Mouse (Mus musculus) adrenal gland, adult (tissue): ENCODE data around the gene Trim15.

Experiments used
- DNase-seq, 2 experiments: peaks; one replicate each; pipeline ENCODE4 v3.0.0; 2022 to 2023; ENCODE audit warnings: low spot score in 1 of 2; ENCODE audit not compliant: inconsistent age in 2 of 2

The Trim15 gene

DNA sequence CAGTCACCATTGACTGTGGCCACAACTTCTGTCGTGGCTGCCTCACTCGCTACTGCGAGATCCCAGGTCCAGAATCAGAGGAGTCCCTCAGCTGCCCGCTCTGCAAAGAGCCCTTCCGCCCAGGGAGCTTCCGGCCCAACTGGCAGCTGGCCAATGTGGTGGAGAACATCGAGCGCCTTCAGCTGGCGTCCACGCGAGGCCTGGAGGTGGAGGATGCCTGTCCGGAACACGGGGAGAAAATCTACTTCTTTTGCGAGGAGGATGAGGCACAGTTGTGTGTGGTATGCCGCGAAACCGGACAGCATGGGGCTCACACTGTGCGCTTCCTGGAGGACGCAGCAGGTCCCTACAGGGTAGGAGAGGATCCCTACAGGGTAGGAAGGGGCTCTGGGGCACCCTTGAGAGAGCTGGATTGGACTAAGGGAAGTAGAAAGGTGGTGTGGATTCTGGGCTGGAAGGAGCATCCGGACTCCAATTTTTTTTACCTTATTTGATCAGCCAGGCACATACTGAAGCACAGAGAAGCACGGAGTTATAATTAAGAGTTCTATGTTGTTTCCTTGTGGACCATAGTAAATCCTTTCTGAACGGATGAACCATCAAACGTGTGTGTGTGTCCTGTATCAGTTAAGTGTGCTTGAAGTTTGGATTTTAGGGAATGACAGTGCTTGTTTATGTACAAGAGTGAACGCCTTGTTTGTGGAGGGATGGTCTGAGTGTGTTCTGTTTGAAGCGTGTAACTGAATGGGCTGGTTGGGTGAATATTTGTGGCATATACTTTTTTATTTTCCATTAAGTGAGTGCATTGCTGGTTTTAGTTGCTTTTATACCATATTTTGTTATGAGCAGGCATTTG is 3.2 kb upstream of the Trim15 start:
- no peak for DNase-seq

DNA sequence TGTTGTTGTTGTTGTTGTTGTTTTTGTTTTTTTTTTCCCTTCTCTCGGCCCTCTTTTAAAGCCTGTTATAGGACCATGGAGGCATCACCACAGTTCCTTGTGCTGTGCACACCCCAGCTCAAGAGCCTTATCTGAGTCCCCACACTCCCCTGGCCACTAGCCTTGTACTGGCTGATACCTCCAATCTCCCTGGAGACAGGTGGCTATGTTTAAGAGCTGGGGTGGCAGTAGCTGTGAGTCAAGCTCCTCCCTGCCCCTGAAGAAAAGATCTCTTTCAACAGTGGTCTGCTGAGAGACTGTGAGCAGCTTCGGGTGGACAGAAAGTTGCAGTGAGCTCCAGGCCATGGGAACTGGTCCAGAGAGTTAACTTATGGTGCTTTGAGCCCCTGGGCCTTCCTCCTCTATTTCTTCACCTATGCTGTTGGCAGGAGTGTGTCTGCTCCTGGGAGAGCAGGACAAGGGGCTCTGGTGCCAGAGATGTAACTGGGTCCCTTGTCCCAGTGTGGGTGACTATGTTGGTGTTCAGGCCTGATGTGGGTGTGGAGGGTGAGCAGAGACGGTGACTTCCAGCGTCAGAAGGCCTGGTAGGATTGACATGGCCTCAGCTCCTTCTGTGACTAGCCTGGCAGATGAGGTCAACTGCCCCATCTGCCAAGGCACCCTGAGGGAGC is 2.4 kb upstream of the Trim15 start, which contains the start of gene Trim10:
Trim10 (plus strand) TSS at position 291 of the 671 bp plus-strand sequence.
- DNase-seq = no peak

DNA sequence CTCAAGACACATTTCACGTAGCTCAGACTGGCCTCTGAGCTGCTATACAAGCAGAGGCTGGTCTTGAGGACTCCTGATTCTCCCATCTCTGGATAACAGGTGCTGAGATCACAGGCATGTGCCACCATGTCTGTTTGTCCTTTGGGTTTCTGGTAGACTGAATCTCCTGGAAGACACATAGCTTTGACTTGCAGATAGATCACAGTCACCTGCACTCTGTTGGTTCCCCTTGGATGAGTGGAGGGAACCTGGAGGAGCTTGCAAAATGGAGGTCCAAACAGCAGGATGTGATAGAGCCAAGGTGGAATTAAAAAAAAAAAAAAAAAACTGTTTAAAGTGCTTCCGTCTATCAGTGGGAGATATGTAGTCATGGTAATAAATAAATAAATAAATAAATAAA is 1.8 kb upstream of the Trim15 start:
- no peak for DNase-seq

DNA sequence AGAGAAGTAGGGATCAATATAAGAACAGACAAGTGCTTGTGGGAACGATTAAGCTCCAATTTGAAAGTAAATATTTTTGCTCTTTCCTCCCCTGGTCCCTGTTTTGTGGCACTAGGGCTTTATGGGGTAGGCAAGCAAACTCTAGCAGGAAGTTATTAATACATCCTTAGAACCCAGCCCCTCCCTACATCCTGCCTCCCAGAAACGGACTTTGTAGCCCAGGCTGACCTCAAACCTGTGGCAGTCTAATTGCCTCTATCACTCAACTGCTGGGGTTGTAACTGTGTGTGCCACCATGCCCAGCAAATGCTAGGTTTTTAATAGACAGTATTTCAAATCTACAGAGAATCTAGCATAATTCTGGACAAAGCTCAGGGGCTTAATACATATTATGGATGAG is 5.3 kb downstream of the Trim15 start:
- DNase-seq = no peak

DNA sequence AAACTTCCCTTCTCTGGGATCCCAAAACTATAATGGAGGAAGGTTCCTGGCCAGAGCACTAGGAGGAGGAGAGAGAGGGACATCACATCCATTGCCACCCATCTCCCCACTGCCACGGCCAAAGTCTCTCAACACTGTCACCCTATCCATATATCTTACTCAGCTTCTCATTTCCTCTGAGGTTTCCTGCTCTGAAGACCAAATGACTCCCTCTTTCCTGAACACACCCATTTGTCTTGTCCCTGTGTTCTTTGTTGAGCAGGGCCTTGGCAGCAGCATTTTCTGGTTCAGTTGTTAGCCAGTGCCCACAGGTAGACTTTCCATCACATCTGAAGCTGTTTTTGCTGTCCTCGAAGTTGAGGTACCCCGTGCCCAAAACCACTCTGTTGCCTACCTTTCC is 8.8 kb downstream of the Trim15 start:
- no peak for DNase-seq

DNA sequence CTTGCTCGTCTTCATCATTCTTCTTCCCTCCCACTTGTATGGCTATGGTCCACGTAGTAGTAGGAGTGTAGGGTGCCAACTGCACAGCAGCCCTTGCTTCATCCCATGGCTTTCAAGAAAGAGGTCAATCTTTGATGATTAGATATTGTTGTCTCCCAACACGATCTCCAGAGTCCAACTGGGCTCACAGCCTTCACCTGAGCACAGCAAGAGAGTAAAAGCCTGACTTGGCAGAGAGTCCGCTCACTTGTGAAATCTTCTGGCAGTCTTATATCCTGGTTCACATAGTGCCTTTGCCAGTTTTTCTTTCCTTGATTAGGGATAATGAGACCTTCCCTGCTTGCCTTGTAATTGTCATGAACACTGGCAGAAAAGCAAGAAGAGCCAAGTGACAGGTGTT is 10.8 kb downstream of the Trim15 start:
- DNase-seq = no peak

DNA sequence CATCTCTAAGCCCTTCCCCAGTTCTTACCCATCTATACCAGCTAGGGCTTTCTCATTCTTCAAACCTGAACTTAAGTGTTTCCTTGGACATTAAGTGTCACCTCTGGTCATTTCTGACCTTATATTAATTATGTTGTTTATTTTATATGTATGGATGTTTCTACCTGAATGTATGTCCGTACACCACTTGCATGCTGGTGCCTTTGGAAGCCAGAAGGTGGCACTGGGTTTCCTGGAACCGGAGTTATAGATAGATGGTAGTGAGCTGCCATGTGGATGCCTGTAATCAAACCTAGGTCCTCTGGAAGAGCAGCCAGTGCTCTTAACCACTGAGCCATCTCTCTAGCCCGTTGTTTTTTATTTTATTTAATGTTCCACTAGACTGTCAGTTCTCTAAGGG is 11.5 kb downstream of the Trim15 start:
- no peak for DNase-seq

DNA sequence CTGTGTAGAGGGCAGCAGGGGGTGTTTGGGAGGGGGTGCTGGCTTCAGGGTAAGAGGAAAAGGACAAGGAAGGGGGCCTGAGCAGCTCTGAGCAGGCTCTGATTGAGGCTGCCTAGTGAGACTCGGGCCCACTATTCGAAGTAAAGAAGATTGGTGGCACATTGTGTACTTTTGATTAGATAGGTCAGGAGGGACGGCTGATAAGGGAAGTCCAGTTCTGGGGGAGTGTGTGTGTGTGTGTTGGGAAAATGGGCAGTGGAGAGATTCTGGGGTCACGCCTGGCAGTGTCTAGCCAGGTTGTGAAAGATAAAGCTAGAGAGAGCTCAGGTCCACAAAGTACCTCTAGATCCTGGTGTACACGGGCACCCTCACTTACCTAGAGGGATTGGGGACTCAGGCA is 15.4 kb downstream of the Trim15 start:
- no peak for DNase-seq

DNA sequence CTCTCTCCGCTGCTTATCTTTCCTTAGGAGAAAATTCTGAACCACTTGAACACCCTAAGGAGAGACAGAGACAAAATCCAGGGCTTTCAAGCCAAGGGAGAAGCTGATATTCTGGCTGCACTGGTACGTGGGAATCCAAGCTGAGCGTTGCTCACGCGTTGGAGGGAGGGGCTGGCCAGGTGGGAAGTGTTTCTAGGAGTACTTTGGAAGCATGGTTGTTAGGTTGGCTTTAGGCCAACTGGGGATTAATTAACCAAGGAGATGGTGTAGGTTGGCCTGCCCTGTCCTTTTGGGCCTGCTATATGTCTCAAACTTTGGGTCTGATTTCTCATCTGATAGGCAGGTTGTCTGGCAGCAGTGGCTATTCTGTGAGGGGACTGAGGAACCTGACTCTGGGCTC is 15.8 kb downstream of the Trim15 start:
- no peak for DNase-seq

DNA sequence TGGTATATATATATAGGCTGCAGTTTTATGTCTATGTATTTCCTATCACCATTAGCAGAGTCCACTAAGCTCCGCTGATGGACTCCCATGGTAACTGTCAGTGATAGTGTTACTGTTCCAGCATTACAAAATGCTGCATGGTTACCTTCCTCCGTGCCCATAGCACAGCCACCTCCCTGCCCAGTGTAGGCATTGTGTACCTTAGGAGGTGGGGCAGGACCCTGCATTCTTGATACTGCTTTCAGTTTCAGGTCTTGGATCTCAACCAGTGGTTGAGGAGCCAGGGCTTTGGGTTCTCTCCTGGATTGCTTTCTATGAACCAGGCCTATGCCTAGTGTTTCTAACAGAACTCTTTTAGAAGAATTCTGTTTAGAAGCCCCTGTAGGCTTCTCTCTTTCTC is 17.0 kb downstream of the Trim15 start:
- no peak for DNase-seq

DNA sequence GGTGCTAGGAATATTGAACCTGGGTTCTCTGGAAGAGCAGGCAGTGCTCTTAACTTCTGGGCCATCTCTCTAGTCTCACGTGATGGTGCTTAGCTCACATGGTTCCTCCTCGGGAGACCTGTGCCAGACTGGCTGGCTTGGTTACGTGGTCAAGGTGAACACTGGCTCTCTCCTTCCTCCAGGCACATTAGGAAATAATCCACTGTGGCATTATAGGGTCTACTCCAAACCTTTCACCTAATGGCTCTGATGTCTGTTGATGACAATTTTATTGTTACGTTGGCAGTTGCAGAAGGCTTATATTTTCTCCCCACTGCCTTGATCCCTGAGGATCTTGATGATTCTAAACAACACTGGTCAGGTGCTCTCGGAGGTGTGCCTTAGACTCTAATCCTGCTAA is 18.1 kb downstream of the Trim15 start:
- DNase-seq = no peak

DNA sequence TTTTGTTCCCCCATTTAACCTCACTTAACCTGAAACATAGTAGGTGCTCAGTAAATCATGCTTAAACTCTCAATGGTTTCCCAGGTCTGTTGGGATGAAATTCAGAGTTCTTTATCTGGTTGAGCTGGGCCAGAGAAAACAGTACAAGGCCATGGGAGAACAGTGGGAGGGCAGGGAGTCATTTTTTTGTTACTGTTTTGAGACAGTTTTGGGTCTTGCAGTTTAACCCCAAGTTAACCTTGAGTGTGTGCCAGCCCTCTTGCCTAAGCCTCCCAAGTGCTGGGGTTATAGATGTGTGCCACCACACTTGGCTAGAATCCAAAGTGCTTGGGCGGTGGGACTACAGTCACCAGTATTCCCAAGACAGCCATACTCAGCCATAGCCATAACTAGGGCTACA is 22.3 kb downstream of the Trim15 start:
- peak; percentile 82 to 91 for DNase-seq

DNA sequence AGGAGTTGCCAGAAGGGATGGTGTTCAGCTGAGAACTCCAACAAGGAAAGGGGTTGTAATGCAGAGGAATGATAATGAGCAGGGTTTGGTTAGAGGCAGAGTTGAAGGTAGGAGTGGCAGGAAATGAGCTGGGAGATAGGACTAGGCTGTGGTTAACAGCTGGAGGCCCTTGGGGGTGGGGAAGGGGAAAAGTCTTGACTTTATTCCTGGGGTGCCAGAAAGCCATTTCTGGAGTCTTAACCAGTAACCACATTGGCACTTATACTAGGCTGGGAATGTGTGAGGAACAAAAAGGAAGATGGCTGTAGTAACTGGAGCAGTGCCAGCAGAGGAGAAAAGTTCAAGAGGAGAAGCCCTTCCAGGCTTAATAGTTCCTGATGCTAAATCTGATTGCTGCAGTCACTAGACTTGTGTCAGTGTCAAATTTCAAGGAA is 22.7 kb downstream of the Trim15 start:
- no peak for DNase-seq

DNA sequence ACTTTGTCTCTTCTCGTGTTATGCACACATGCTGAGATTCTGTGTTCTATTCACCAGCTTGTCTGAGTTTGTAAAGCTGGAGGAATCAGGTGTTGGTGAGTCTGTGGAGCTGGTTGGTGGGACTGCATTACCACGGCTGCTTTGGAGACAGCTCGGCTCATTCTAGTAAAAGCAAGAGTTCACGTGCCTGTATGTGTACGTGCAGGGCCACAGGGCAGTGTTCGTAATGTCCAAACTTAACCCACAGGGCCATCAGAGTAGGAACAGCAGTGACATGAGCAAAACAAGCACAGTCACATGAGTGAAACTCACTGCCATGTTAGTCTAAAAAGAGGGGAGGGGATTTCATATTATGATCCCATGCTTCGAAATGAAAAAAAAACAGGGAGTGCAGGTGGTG is 23.3 kb downstream of the Trim15 start:
- no peak for DNase-seq

DNA sequence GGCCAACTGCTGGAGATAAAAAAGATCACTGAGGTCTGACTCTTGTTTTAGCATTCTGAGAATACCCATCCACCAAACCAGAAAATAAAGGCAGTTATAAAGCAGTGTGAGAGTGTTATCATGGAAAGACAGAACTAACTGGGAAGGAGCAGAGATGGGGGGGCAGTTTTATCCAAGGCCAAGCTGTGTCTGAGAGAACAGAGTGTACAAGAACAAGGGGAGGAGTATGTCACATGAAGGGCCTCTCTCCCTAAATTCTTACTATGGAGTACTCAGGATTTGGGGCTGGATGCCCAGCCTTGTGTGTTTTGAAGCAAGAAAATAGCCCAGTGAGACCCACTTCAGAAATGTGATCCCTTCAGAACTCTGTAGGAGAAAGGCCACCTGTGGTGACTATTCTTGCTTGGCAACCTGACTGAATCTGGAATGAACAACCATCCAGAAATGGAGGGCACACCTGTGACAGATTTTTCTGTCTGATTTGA is 26.0 kb downstream of the Trim15 start:
- peak in 1 of 2 experiments; percentile 72 for DNase-seq

DNA sequence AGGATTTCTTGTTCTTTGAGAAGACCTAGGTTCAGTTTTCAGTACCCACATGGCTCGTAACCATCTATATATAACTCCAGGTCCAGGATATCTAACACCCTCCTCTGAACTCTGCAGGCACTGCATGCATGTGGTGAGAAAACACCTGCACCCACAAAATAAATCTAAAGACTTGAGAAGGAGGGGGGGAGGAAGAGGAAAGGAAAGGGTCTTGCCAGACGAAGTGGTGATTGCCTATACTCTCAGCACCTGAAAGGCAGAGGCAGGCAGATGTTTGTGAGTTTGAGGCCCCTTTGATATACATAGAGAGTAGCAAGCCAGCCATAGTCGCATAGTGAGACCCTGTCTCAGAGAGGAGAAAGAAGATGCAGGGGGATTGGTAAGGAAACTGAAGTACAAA is 27.1 kb downstream of the Trim15 start:
- DNase-seq = no peak

DNA sequence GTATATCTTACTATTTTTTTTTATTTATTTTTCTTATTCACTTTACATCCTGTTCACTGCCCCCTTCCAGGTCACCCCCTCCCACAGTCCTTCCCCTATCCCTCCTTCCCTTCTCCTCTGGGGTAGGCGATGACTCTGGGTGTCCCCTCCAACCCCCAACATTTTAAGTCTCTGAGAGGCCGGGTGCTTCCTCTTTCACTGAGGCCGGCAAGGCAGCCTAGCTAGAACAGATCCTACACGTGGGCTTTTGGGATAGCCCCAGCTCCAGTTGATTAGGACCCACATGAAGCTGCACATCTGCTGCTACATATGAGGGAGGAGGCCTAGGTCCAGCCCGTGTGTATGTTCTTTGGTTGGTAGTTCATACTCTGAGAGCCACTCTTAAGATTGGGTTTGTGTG is 28.0 kb downstream of the Trim15 start:
- DNase-seq = no peak

DNA sequence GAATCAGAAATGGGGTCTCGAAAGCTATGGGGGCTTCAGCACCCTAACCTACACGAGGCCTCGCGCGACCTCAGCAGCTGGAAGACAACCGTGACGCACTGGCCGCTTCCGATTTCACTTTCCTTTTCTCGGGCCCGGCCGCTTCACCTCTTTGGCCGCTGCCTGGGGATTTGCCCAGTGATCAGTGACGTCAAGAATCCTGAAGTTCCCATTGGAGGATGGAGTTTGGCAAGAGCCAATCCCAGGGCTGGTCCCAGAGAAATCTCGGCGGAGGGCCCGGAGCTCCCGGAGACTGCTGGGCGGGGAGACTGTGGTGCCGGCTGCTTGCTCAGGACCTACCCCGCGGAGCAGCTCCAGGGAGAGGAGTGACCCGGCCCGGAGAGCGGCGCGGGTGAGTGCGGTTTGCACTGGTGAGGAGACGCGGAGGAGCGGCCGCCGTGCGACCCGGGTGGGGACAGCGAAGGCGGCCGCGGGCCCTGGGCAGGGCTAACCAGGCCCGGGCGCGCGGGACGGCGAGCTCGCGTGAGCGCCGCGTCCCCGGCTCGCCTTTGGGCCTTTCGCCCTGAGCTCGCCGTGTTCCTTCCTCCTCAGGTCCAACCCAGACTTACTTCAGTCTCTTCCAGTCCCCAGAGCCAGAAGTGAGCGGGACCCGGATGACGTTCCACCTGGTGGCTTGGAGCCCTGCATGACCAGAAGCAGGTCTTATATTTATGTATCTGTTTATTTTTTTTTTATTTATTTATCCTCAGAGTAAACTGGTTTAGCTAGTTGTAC is 29.9 kb downstream of the Trim15 start, which contains the start of gene Trim26:
Trim26 (plus strand) TSS at position 261 of the 774 bp plus-strand sequence.
- peak; percentile 99 to 100 for DNase-seq

DNA sequence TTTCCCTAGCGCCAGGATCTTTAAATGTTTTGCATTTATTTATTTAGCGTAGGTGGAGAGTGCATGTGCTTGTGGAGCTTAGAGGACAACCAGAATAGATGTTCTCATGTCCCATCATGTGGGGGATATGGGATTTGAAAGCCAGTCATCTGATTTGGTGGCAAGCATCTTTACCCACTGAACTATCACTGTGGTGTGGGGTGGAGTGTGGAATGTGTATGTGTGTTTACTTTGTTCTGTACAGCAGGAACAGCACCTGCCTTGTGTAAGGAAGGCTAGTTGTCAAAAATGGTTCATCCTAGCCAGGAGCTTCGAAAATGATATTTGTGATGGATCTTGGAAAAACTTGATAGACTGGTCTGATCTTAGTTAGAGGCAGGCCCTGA is 30.6 kb downstream of the Trim15 start:
- peak in 1 of 2 experiments; percentile 36 for DNase-seq

DNA sequence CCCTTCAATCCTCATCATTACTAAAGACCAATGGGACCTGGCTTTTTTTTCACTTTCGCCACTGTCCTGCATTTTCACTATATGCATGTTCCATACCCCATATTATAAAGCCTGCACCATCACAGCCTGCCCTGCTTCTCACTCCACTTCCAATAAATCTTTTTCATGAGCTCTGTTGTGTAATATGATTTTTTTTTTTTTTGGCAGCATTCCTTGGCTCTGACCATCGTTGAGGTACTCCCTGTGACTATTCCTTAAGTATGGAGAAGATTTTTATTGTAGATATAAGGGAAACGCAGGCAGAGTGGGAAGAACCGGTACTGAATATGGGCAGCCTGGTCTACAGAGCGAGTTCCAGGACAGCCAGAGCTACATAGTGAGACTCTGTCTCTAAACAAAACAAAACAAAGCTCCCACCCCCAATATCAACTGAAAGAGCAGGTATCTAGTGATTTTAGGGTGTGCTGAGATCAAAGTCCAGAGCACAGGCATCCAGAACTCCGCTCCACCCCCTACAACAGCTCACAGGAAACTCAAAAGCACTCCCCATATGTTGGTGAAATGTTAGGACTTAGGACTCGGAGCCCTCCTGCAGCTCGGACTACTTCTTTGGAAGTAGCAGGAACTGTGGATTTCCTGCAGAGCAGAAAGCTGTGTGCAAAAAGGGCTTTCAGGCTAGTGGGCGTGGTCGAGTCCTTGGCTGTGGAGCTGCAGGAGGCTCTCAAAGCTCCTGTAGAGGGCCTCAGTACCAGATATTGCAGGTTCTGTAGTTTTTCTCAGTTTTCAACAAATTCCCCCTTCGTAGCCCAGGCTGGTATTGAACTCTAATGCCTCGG is 31.2 kb downstream of the Trim15 start:
- peak; percentile 74 to 88 for DNase-seq

DNA sequence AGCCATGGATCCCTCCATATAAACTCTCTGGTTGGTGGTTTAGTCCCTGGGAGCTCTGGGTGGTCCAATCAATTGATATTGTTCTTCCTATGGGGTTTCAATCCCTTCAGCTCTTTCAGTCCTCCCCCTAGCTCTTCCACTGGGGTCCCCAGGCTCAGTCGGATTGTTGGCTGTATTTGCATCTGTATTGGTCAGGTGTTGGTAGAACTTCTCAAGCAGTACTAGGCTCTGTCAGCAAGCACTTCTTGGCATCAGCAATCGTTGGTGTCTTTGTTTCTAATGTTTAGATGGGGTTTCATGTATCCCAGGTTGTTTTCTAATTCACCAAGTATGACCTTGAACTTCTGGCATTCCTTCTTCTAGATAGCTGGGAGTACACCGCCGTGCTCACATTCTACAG is 34.3 kb downstream of the Trim15 start:
- no peak for DNase-seq
